Mouse (Mus musculus) hindbrain, embryonic 11.5 days (tissue): ENCODE measurements at regions not wholly inside any gene's neighbourhood (a gene's known extent, or its start where the extent isn't known, plus 50 kb on each side); places are given as distances from the start of the nearest gene placed in this dataset.

ENCODE experiments used
- ATAC-seq: fragments of 200-750 bp; cut with Nextera tagmentation; 2 replicates; pipeline ENCODE4 v1.8.0; 2017; ENCODE audit warnings: mild to moderate bottlenecking, moderate TSS enrichment, moderate library complexity; ENCODE audit not compliant: low FRiP score
- DNase-seq: peaks from one replicate; pipeline ENCODE4 v3.0.0-alpha.2; 2015; ENCODE audit warnings: low spot score
- H3K27ac ChIP-seq: fragments of 300-500 bp; sonication (generic); 2 replicates; pipeline ENCODE4 v1.5.1; 2014; ENCODE audit warnings: mild to moderate bottlenecking, low read depth, low read length
- H3K27me3 ChIP-seq: fragments of 300-500 bp; sonication (generic); 2 replicates; pipeline ENCODE4 v1.6.1; 2014; ENCODE audit warnings: mild to moderate bottlenecking, low read length, moderate library complexity, mixed read lengths; ENCODE audit not compliant: control insufficient read depth, insufficient read depth
- H3K36me3 ChIP-seq: fragments of 300-500 bp; sonication (generic); 2 replicates; pipeline ENCODE4 v1.6.1; 2014; ENCODE audit warnings: mild to moderate bottlenecking, low read length, moderate library complexity, mixed read lengths; ENCODE audit not compliant: control insufficient read depth, insufficient read depth
- H3K4me1 ChIP-seq: fragments of 300-500 bp; sonication (generic); replicated peaks from 2 replicates; pipeline ENCODE4 v1.6.1; 2014; ENCODE audit warnings: low read length, mixed read lengths; ENCODE audit not compliant: control insufficient read depth, insufficient read depth
- H3K4me2 ChIP-seq: fragments of 300-500 bp; sonication (generic); replicated peaks from 2 replicates; pipeline ENCODE4 v1.6.1; 2014; ENCODE audit warnings: mild to moderate bottlenecking, low read depth, low read length
- H3K4me3 ChIP-seq: fragments of 300-500 bp; sonication (generic); 2 replicates; pipeline ENCODE4 v1.5.1; 2014; ENCODE audit warnings: low read depth, low read length
- H3K9ac ChIP-seq: fragments of 300-500 bp; sonication (generic); 2 replicates; pipeline ENCODE4 v1.6.1; 2014; ENCODE audit warnings: low read depth, low read length
- H3K9me3 ChIP-seq: fragments of 300-500 bp; sonication (generic); 2 replicates; pipeline ENCODE4 v1.6.1; 2016; ENCODE audit warnings: low read length; ENCODE audit not compliant: control insufficient read depth
- WGBS: fragments of 180-500 bp; shearing (Covaris S2); extraction: QIAGEN DNeasy Blood & Tissue Kit; methylation state at CpG from one replicate; pipeline ENCODE4 v1.1.7; 2014; 5-methylcytosine and 5-hydroxymethylcytosine counted together

- no peak overlapping the region for H3K9ac ChIP-seq
- H3K4me2 ChIP-seq = no peak overlapping the region
- H3K4me3 ChIP-seq = no peak overlapping the region
- no peaks in the 10 kb centered on the region for H3K4me1 ChIP-seq
- WGBS = 83% methylated on average over 5 of the region's 5 CpGs
- H3K36me3 ChIP-seq = no peaks in the 10 kb centered on the region
- no peaks in the 10 kb centered on the region for H3K27me3 ChIP-seq
- H3K27ac ChIP-seq = no peak overlapping the region
- H3K9me3 ChIP-seq = no peaks in the 10 kb centered on the region
- DNase-seq (no peak), ATAC-seq (no peak)
Observed at GRCm38 (mm10) chr1:71767076-71767475, 114.1 kb upstream of the Fn1 start.

GRCm38 (mm10) chr1:71764951-71765350 is 112.0 kb upstream of the Fn1 start:
- no peak overlapping the region for H3K27ac ChIP-seq
- no peak overlapping the region for H3K4me2 ChIP-seq
- H3K4me1 ChIP-seq = no peaks in the 10 kb centered on the region
- no peak overlapping the region for H3K9ac ChIP-seq
- H3K36me3 ChIP-seq = no peaks in the 10 kb centered on the region
- DNase-seq (no peak), ATAC-seq (no peak)
- no peaks in the 10 kb centered on the region for H3K9me3 ChIP-seq
- WGBS = 70% methylated on average over 6 of the region's 6 CpGs
- H3K27me3 ChIP-seq = no peaks in the 10 kb centered on the region
- no peak overlapping the region for H3K4me3 ChIP-seq

- WGBS = 92% methylated on average over 2 of the region's 2 CpGs
Observed at GRCm38 (mm10) chr1:71763530-71763929, 110.5 kb upstream of the Fn1 start.

GRCm38 (mm10) chr1:71760342-71760741 is 107.3 kb upstream of the Fn1 start:
- H3K4me3 ChIP-seq = no peak overlapping the region
- H3K4me1 ChIP-seq = no peaks in the 10 kb centered on the region
- 71% methylated on average over 2 of the region's 2 CpGs for WGBS
- H3K36me3 ChIP-seq = no peaks in the 10 kb centered on the region
- no peak overlapping the region for H3K9ac ChIP-seq
- H3K27ac ChIP-seq = no peak overlapping the region
- no peaks in the 10 kb centered on the region for H3K27me3 ChIP-seq
- H3K9me3 ChIP-seq = no peaks in the 10 kb centered on the region
- DNase-seq (no peak), ATAC-seq (no peak)
- H3K4me2 ChIP-seq = no peak overlapping the region

More at GRCm38 (mm10) chr1:71763530-71763929, 110.5 kb upstream of the Fn1 start:
- Histone ChIP-seq H3K27ac (no peak overlapping the region), H3K4me1 (no peaks in the 10 kb centered on the region), H3K9ac (no peak overlapping the region), H3K27me3 (no peaks in the 10 kb centered on the region), H3K4me3 (no peak overlapping the region), H3K4me2 (no peak overlapping the region), H3K36me3 (no peaks in the 10 kb centered on the region), H3K9me3 (no peaks in the 10 kb centered on the region)
- DNase-seq (no peak), ATAC-seq (no peak)

- H3K4me1 ChIP-seq = no peaks in the 10 kb centered on the region
- H3K27ac ChIP-seq = no peak overlapping the region
- no peaks in the 10 kb centered on the region for H3K27me3 ChIP-seq
- no peaks in the 10 kb centered on the region for H3K36me3 ChIP-seq
- ATAC-seq (no peak), DNase-seq (peak; percentile 16)
- H3K9ac ChIP-seq = no peak overlapping the region
- H3K4me3 ChIP-seq = no peak overlapping the region
- H3K4me2 ChIP-seq = no peak overlapping the region
- H3K9me3 ChIP-seq = no peaks in the 10 kb centered on the region
- 62% methylated on average over 5 of the region's 5 CpGs for WGBS
Observed at GRCm38 (mm10) chr1:71757236-71757635, 104.2 kb upstream of the Fn1 start.

- Histone ChIP-seq H3K27ac (no peak overlapping the region), H3K9ac (no peak overlapping the region), H3K4me3 (no peak overlapping the region), H3K4me1 (no peaks in the 10 kb centered on the region), H3K27me3 (no peaks in the 10 kb centered on the region), H3K4me2 (no peak overlapping the region), H3K36me3 (no peaks in the 10 kb centered on the region), H3K9me3 (no peaks in the 10 kb centered on the region)
- 94% methylated on average over 2 of the region's 2 CpGs for WGBS
- no peak for ATAC-seq
- DNase-seq = no peak
Observed at GRCm38 (mm10) chr1:71756159-71756558, 103.2 kb upstream of the Fn1 start.

GRCm38 (mm10) chr1:71755435-71755834 is 102.4 kb upstream of the Fn1 start:
- H3K27me3 ChIP-seq = no peaks in the 10 kb centered on the region
- 71% methylated on average over 9 of the region's 9 CpGs for WGBS
- DNase-seq = no peak
- no peak for ATAC-seq
- H3K36me3 ChIP-seq = no peaks in the 10 kb centered on the region
- H3K9ac ChIP-seq = no peak overlapping the region
- no peak overlapping the region for H3K4me2 ChIP-seq
- H3K9me3 ChIP-seq = no peaks in the 10 kb centered on the region
- H3K4me3 ChIP-seq = no peak overlapping the region
- H3K27ac ChIP-seq = no peak overlapping the region
- no peaks in the 10 kb centered on the region for H3K4me1 ChIP-seq

GRCm38 (mm10) chr1:71752351-71752750 is 99.4 kb upstream of the Fn1 start:
- ATAC-seq (no peak), DNase-seq (no peak)
- H3K4me1 ChIP-seq = no peaks in the 10 kb centered on the region
- H3K27me3 ChIP-seq = no peaks in the 10 kb centered on the region
- H3K4me2 ChIP-seq = no peak overlapping the region
- no peaks in the 10 kb centered on the region for H3K9me3 ChIP-seq
- H3K36me3 ChIP-seq = no peaks in the 10 kb centered on the region
- no peak overlapping the region for H3K27ac ChIP-seq
- WGBS = 94% methylated on average over 1 of the region's 1 CpGs
- no peak overlapping the region for H3K9ac ChIP-seq
- no peak overlapping the region for H3K4me3 ChIP-seq

GRCm38 (mm10) chr1:71751601-71752000 is 98.6 kb upstream of the Fn1 start:
- H3K36me3 ChIP-seq = no peaks in the 10 kb centered on the region
- no peak overlapping the region for H3K4me2 ChIP-seq
- ATAC-seq (no peak), DNase-seq (no peak)
- no peak overlapping the region for H3K27ac ChIP-seq
- no peaks in the 10 kb centered on the region for H3K9me3 ChIP-seq
- no peaks in the 10 kb centered on the region for H3K4me1 ChIP-seq
- H3K9ac ChIP-seq = no peak overlapping the region
- no peak overlapping the region for H3K4me3 ChIP-seq
- 88% methylated on average over 1 of the region's 1 CpGs for WGBS
- H3K27me3 ChIP-seq = no peaks in the 10 kb centered on the region
